Mouse (Mus musculus) common myeloid progenitor, adult 5-6 weeks (primary cell): Measurements from ENCODE around the gene Bpifb1. TPM values are rescaled to one million over a fixed set of nuclear protein-coding genes. Genes with fewer than 3 reads are reported as not detected.
A peak's percentile ranks its signal among the peaks of the same experiment; 100 is the strongest.
"Not testable (repeated sequence)": the region's sequence is repeated elsewhere in the genome, so short reads cannot be mapped to it uniquely, and the experiment has no call there.

ENCODE experiments used
- ATAC-seq: replicated peaks from 2 replicates; pipeline ENCODE4 v1.8.0; 2016; ENCODE audit warnings: low read depth, mild to moderate bottlenecking, moderate TSS enrichment, inconsistent platforms; ENCODE audit not compliant: poor library complexity, severe bottlenecking
- total RNA-seq: library from RNA; stranded (forward); fragments of 200-1000, 187-1606 nt; gene quantifications from 2 replicates; pipeline ENCODE4 v1.2.3, GENCODE M21; 2017

The Bpifb1 gene
- total RNA-seq, 1 experiment from 2014 or later: not detected

DNA sequence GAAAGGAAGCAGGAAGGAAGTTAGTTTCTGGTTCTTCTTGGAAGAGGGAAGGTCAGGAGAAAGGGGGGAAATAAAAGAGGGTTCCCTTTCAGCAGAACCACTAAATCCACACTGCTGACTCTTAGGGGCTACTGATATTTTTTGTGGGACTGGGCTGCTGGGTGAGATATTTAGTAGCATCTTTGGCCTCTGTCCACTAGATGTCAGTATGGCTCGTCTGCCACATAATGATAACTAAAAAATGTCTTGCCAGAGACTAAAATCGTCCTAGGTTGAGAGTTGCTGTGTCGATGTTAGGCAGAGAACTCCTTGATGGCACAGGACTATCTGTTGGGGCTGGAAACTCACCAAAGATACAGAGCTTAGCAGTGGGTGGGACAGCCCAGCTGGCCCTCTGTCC, 18.5 kb downstream of the Bpifb1 start:
- ATAC-seq: peak; percentile 67

DNA sequence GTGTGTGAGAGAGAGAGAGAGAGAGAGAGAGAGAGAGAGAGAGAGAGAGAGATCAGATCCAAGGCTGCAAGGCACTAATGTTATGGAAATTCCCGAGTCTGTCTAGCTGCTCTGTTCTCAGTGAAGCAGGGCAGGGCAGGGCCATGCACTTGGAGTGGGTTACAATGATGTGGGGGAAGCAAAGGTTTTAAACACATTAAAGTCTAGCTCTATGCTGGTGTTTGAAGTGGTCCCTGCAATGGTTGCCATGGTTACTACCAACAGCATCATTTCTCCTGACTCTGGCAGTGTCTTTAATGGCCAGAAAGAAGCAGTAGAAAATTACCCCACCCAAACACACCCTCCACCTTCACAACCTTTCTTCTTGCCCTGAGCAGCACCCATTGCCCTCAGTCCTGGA, 20.5 kb downstream of the Bpifb1 start:
- no peak for ATAC-seq

DNA sequence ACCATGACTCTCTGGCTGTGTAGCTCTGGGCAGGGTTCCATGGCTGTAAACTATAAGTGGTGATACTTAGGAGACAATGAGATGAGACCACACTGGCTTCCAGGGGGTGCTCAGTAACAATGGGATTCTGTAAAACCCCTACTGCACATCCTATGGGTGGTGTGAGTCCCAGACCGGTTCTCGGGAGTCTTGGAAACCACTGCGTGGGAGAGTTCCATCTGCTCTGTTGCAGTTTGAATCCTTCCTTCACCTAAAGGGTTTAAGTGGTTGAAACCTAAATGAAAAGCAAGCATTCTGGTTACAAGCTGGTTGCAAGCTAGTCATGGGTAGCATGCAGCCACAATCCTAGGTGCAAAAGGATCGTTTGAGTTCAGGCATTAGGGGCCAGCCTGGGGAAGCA, 21.3 kb downstream of the Bpifb1 start:
- no peak for ATAC-seq

DNA sequence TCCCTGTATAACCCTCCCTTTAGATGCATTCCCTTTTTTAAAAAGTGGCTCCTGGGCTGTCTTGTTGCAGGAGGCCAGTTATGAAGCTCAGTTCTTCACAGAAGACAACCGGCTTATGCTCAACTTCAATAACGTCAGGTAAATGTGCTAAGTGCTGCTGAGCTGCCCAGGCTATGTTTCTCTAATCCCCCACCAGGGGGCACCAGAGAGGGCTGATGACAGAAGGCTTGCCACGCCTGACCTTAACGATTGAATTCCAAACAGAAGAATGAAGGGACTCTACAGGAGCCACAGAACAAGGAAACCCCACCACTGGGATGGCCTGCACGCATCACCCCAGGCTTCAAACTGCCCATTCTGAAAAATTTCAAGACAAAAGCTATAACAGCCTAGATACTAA, 24.6 kb downstream of the Bpifb1 start:
- ATAC-seq: peak; percentile 80

DNA sequence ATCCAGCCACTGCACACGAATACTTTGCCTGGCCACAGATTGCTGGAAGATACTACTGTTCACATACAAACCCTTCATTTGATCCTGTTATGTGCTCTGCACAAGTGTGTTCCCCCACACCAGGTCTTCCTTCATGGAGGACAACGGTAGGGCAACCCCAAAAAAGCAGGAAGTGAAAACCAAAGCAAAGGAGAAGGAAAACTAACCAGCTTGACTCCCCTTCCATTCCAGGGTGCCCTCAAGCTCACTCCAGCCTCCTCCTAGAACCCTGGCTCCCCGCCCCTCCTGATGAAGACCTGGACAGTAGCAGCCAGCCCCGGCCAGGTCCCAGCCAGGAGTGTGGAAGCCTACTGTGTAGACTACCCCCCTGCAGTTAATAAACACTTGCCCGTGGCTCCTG, 29.3 kb downstream of the Bpifb1 start:
- ATAC-seq: peak; percentile 40; the same call in 1 of the 2 replicates

DNA sequence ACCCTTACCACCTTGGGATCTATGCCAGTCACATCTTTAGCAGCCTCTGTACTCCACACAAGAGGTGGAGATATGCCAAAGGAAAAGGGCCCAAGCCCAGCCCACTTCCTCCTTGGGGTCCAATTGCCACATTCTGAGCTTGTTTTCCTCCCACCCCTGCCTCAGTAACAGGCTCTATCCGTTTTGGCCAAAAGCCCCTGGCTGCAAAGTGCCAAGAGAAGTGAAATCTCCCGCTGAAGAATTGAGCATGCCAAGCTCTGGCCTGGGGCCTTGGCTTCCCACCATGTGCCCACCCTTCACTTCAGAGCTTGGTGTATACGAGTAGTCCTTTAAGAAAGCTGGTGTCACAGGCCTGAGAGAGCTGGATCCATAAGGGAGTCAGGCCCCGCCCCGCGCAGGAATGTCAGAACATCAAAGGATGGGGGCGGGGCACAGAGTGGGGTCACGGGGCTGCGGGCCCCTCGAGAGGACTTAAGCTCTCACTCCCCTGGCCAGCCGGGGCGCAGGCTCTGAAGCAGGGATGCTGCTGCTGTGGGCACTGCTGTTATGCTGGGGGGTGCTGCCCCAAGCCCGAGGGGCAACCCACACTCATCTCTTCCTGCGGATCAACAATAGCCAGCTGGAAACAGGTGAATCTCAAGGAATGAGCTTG, 32.8 kb downstream of the Bpifb1 start, which contains the start of gene Bpifb5:
Bpifb5 (plus strand) TSS at position 478 of the 652 bp plus-strand sequence.
- peak; percentile 87 for ATAC-seq

DNA sequence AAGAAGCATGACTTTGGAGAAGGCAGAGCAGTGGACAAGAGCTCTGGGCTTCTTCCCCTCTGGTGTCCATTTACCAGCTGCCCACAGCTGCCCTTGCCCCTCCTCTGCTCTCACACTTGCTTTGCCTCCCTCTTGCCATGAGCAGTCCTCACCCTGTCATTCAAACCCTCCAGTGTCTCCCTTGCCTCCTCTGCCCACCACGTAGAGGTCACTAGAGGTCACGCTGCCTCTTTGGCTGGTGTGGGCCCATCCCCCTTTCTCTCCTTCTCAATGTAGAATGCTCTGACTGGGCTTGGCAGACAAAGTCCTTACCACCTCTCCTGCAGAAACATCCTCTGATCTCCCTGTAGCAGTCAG, 33.3 kb downstream of the Bpifb1 start:
- ATAC-seq: no peak

DNA sequence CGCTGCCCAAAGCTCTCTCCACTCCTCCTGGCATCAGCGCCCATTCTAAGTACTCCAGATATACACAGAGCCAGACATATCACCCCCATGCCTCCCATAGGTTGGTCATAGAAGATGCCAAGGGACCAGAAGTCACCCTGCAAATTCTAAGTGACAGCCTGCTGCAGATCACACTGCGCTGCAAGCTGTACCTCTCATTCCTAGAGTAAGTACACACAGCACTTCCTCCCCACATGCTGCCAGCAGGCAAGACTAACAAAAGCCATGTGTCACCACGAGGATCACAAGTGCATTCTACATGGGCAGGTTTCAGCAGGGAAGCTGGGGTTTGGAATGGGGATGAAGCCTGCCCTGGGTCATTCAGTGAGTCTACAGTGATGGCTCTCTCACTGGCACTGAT, 36.4 kb downstream of the Bpifb1 start:
- ATAC-seq: no peak

DNA sequence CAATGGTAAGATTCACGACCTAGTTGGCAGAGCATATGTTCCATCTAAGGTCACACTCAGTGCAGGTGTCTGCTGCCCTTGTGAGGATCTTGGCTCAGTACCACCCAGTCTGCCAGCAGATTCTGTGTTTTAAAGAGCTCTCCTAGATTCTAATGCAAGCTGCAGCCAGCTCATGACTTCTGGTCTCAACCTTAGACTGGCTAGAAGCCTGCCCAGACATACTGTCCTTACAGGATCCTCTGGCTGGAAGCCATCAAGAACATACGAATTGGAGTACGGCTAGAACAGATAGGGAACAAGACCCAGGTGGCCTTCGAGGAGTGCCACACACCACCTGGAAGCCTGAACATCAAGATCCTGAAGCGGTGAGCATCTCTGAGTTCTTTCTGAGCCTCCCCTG, 37.2 kb downstream of the Bpifb1 start:
- ATAC-seq: no peak

DNA sequence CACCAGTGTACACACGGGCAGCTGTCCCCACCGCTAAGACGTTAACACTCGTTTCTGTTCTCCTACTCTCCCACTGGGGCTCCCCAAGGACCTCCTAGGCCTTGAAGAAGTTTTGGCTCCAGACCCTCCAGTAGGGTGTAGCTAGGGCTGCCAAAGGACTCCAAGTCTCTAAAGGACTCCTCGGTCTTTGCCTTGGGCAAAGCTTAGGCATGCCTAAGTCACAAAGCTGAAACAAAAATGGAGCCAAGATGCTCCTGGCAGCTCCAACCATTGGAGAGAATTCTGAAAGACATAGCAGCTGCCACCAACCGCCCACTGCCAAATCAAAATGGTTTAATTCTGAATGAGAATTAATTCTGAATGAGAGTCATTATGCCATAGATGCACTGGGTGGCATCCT, 42.8 kb downstream of the Bpifb1 start:
- ATAC-seq: no peak

DNA sequence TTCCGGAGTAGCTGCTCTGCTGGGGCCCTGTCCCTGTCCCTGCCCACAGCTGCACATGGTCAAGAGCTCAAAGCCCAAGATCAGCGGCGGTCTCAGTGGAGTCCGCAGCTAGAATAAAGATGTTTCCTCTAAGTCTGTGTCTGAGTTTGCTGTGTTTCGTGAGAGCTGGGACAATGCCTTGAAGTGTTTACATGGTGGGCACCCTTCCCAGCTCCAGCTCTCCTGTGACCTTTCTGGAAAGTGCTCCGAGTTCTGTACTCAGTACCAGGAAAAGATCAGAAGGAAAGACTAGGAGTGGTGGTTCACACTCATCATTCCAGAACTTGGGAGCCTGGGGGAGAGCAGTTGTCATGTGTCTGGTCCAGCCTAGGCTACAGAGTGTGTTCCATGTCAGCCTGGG, 50.2 kb downstream of the Bpifb1 start:
- ATAC-seq: no peak

DNA sequence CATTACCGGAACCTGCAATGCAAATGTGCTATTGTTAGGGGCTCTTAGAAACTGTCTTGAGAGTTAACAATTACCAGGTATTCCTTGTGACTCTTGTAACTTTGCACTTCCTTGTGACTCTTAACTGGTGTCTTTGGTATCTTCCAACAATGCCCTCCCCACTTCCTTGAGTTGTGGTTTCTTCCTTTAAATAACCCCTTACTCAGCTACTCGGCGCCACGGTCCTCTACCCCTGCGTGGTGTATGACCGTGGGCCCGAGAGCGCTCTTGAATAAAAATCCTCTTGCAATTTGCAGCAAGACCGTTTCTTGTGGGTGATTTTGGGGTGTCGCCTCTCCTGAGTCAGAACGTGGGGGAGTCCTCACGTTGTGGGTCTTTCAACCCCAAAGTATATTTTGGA, 52.1 kb downstream of the Bpifb1 start:
- not testable (repeated sequence) for ATAC-seq

DNA sequence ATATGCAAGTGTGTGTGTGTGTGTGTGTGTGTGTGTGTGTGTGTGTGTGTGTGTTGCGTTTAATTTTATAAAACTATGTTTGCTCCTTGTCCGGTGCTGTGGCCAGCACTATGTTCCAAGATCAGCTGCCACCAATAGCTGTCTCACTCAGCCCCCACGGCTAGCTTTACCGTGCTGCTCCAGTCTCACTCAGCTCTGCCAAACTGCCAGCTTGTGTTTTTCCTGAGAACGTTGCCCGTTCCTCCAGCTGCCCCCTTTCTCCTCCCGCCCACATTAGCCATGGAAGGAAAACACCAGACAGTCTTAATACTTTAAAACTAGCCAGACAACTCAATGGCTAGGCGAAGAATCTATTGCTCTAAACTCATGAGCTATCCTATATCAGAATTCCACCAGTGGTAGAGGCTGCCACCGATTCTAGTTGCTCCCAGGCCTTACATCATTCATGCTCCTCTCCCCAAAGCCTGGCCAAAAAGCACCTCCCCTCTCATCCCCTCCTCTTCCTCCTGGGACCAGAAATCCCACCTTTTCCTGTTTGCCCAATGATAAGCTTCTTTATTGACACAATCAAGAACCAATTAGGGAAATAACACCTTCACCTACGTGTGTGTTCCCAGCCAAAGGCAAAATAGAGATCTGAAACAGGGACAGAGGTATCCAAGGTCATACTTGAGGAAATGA, 52.9 kb downstream of the Bpifb1 start:
- ATAC-seq: no peak

DNA sequence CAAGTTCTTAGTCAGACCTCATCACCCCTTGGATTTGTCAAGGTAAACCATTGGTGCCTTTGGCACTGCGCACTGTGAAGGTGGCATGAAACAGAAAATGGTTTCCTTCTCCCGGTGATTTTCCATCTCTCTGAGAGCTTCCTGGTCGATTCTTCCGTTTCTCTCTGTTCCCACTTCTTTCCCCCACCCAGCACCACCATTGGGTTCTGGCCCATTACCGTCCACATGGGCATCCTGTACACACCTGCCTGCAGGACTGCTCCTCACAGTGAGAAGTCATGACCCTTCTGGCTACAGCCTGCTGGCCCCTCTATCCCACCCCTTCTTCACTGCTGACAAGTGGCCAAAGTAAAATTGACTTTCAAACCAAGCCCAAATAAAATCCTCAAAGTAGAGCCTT, 54.7 kb downstream of the Bpifb1 start:
- no peak for ATAC-seq

DNA sequence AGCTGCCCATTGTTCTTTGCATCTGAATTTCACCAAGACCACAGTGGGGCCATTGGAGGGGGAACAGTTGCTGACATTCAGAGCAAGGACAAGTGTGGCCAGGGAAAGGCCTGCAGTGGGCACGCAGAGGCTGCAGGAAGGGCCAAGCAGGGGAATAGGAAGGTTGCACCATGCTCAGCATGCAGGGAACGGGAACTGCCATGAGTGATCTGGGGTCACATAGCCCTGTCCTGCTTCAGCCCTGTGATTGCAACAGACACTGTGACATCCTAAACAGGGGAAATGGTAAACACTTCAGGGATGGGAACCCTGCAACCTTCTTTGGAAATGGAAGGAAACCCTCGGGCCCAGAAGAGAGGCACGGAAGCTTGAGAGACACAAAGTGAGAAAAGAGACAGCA, 64.6 kb downstream of the Bpifb1 start:
- ATAC-seq: not testable (repeated sequence)

DNA sequence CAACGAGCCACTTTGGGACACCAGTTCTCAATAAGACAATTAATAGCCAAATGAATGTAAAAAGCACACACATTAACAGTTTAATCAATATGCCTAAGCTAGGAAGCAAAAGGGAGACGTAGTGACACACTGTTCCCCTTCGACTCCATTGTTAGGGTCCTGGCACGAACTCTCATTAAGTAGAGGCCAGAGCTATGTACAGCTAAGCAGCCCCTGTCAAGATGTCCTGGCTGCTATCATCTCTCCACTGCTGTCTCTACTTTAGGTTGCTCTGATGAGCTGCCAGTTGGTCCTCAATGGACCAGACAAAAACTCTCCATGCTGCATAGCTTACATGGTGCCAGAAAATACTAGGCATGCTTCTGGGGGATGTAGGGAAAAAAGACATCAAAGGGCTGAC, 65.2 kb downstream of the Bpifb1 start:
- ATAC-seq: no peak

DNA sequence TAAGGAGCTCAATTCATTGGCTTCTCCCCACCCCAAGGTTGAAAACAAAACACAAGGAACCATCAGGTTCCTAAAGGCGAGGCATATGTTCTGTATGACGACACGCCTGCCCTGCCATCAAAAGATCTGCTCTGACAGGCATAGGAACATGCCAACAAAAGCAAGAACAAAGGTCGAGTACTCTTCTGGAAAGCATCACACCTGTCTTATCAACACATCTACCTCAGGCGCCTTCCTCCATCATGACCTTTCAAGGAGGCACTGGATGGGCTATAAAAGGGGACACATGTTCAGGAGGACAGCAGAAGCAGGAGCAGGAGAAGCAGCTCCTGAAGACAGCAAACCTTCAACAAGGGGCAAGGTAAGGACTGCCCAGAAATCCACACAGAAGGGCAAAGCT, 66.9 kb downstream of the Bpifb1 start, which contains the start of gene Bpifb9a:
Bpifb9a (plus strand) TSS at position 301 of the 400 bp plus-strand sequence.
- ATAC-seq: not testable (repeated sequence)

DNA sequence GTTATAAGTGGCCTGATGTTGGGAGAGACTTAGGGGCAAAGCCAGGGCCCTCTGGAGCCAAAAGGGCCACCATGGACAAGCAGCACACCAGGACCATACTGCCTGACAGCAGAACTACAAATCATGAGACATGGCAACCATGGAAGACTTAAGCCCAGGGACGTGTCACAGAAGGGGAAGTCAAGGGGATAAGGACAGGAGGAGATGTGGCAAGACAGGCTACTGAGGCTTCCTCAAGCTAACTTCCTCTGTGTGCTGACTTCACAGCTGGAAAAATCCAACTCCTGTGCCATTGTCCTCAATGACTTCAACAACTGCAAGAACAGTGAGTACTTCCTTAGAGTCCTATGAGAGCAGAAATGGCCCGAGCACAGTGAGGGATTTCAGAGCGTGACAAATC, 73.8 kb downstream of the Bpifb1 start:
- peak; percentile 77 for ATAC-seq
